Mouse (Mus musculus): Measurements from ENCODE around the gene Enpp7. TPM values are rescaled to one million over a fixed set of nuclear protein-coding genes. Genes with fewer than 3 reads are reported as not detected.

The Enpp7 gene
- not detected for polyA plus RNA-seq (2017; shearing (Covaris generic))

DNA sequence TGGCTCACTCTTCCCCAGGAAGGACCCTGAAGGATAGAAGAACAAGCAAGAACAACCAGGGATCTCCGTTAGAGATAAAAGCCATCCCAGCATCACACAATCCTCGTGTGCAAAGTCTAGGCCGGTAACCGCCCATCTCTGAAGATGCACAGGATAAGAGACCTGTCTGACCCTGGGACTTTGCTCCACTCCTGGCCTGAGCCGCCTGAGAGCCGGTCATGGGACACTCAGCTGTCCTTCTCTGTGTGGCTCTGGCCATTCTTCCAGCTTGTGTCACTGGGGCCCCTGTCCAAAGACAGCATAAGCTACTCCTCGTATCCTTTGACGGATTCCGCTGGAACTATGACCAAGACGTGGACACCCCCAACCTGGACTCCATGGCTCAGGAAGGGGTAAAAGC is at the start of gene Enpp7:
Gene Enpp7, plus strand, starts transcription at position 190 of the 400 bp plus-strand sequence.

GRCm38 (mm10) chr11:119022895-119023615 is 35.1 kb downstream of the Enpp7 start, which contains the start of gene Cbx2:
Gene Cbx2, plus strand, starts transcription at chr11:119022962.

GRCm38 (mm10) chr11:119040600-119041324 is 52.8 kb downstream of the Enpp7 start, which contains the start of gene Cbx8:
Gene Cbx8, minus strand, starts transcription at chr11:119040969.

Other genes with a start within 250 kb of the Enpp7 start
- 0.18 TPM for gene Rbfox3, start 76.6 kb upstream of the Enpp7 start, polyA plus RNA-seq (2017; shearing (Covaris generic))
- 9.8 TPM for gene Cbx2, start 34.8 kb downstream of the Enpp7 start, polyA plus RNA-seq (2017; shearing (Covaris generic))
- gene Cbx8, start 52.8 kb downstream of the Enpp7 start, polyA plus RNA-seq (2017; shearing (Covaris generic)), result 18.8 TPM
- 86.7 TPM for gene Cbx4, start 98.0 kb downstream of the Enpp7 start, polyA plus RNA-seq (2017; shearing (Covaris generic))
- gene Tbc1d16, start 240.3 kb downstream of the Enpp7 start, polyA plus RNA-seq (2017; shearing (Covaris generic)), result 0.75 TPM
- gene Ccdc40, start 240.4 kb downstream of the Enpp7 start, polyA plus RNA-seq (2017; shearing (Covaris generic)), result 1.9 TPM